Mouse (Mus musculus) lung, embryonic 16.5 days (tissue): ENCODE data around the gene Aqp9. TPM values are rescaled to one million over a fixed set of nuclear protein-coding genes. Genes with fewer than 3 reads are reported as not detected.

Source experiments
- ATAC-seq: fragments of 200-750 bp; cut with Nextera tagmentation; 2 replicates; pipeline ENCODE4 v1.8.0; 2017; ENCODE audit warnings: low read depth, mild to moderate bottlenecking, moderate library complexity
- H3K27ac ChIP-seq: fragments of 300-500 bp; sonication (generic); 2 replicates; pipeline ENCODE4 v1.5.1; 2014; ENCODE audit warnings: mild to moderate bottlenecking, control low read depth, low read length
- H3K27me3 ChIP-seq: fragments of 300-500 bp; sonication (generic); 2 replicates; pipeline ENCODE4 v1.6.1; 2014; ENCODE audit warnings: low read depth, low read length, mixed read lengths; ENCODE audit not compliant: control insufficient read depth, insufficient read depth
- H3K36me3 ChIP-seq: fragments of 300-500 bp; sonication (generic); 2 replicates; pipeline ENCODE4 v1.6.1; 2014; ENCODE audit warnings: low read length; ENCODE audit not compliant: control insufficient read depth, insufficient read depth
- H3K4me1 ChIP-seq: fragments of 300-500 bp; sonication (generic); replicated peaks from 2 replicates; pipeline ENCODE4 v1.6.1; 2014; ENCODE audit warnings: low read length, mixed read lengths; ENCODE audit not compliant: control insufficient read depth, insufficient read depth
- H3K4me2 ChIP-seq: fragments of 300-500 bp; sonication (generic); 2 replicates; pipeline ENCODE4 v1.6.1; 2014; ENCODE audit warnings: low read depth, low read length, control low read depth
- H3K4me3 ChIP-seq: fragments of 300-500 bp; sonication (generic); 2 replicates; pipeline ENCODE4 v1.5.1; 2014; ENCODE audit warnings: mild to moderate bottlenecking, low read length, control low read depth
- H3K9ac ChIP-seq: fragments of 300-500 bp; sonication (generic); 2 replicates; pipeline ENCODE4 v1.6.1; 2014; ENCODE audit warnings: low read length, control low read depth
- H3K9me3 ChIP-seq: fragments of 300-500 bp; sonication (generic); 2 replicates; pipeline ENCODE4 v1.6.1; 2016; ENCODE audit warnings: low read length; ENCODE audit not compliant: control insufficient read depth
- WGBS: fragments of 180-500 bp; shearing (Covaris S2); extraction: QIAGEN DNeasy Blood & Tissue Kit; methylation state at CpG from one replicate; pipeline ENCODE4 v1.1.7; 2014; 5-methylcytosine and 5-hydroxymethylcytosine counted together
- polyA plus RNA-seq: library from polyadenylated mRNA; unstranded; fragments of >200 nt; fragmentation: Nextera tagmentation; extraction: Ambion mirVana; gene quantifications from 2 replicates; pipeline ENCODE4 v1.2.1, GENCODE M21; 2015

Gene Aqp9
- polyA plus RNA-seq, 1 experiment from 2014 or later: 0.64 TPM

DNA sequence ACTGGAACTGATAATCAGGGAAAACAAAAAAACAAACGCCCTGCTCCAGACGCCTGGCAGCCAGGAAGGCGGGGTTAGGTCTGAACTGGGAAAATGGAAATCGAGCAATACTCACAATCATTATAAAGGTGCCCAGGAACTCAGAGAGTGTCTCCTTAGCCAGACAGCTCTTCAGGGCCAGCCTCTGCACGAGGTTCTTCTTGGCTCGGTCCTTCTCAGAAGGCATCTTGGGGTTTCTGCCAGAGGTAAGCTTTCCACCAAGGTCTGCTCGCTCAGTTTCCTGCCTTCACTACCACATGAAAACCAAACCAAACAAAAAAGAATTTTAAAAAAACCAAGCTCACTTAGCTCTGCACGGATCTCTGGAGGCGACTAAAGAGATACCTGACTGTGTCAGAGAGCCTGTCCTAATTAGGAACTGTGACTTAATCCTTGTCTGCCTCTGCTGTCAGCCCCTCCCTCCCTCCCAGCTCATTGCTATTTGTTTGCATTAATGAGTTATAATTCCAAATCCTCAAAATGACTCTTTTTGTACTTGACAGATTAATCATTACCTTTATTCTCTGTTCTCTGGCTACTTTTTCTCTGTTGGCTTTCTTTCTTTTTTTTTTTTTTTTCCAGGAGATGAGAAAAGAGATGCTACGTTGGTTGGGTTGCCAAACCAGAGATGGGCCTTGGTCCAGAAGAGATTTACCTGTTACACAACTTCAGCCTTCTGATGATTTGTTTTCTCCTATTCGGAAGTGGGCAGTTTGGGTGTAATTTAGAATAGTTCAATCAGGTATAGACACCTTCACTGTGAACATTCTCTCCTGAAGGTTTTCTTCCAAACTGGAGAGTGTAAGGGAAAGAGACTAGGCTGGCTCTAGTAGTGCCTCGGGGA lies 5.4 kb downstream of the Aqp9 start:
- Histone ChIP-seq H3K36me3 (no peaks in the 10 kb centered on the region), H3K4me2 (no peak overlapping the region), H3K4me1 (peaks cover 6% of the 10 kb centered on the region; the same call in 1 of the 2 replicates), H3K27ac (no peak overlapping the region), H3K27me3 (no peaks in the 10 kb centered on the region), H3K4me3 (no peak overlapping the region), H3K9me3 (no peaks in the 10 kb centered on the region), H3K9ac (no peak overlapping the region)
- 58% methylated on average over 12 of the region's 12 CpGs for WGBS
- ATAC-seq: no peak

DNA sequence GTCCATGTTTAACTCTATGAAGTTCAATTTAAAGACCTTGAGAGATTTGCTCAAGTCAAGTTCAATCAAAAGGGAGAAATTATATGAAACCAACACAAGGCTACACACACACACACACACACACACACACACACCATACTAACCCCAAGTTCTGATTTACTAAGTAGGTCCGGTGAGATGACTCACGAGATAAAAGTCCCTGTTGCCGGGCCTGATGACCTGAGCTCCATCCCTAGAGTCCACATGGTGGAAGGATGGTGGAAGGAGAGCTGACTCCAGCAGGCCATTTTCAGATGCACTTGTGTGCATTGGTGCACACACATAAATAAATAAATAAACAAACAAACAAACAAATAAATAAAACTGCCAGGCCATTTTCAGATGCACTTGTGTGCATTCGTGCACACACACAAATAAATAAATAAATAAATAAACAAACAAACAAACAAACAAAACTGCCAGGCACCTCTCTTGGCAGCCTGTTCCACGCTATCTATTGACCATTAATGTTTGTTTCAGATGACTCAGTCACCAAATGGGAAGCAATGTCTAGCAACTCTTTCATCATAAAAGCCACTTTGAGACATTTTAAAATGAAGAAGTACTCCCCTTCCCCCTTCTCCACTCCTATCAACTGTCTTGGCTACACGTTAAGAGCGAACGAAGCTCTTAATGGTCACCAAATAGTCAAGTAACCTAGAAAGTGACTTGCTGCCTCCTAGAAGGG lies 6.2 kb downstream of the Aqp9 start:
- Histone ChIP-seq H3K4me1 (peaks cover 1% of the 10 kb centered on the region; the same call in 1 of the 2 replicates), H3K4me2 (no peak overlapping the region)
- 75% methylated on average over 8 of the region's 8 CpGs for WGBS

DNA sequence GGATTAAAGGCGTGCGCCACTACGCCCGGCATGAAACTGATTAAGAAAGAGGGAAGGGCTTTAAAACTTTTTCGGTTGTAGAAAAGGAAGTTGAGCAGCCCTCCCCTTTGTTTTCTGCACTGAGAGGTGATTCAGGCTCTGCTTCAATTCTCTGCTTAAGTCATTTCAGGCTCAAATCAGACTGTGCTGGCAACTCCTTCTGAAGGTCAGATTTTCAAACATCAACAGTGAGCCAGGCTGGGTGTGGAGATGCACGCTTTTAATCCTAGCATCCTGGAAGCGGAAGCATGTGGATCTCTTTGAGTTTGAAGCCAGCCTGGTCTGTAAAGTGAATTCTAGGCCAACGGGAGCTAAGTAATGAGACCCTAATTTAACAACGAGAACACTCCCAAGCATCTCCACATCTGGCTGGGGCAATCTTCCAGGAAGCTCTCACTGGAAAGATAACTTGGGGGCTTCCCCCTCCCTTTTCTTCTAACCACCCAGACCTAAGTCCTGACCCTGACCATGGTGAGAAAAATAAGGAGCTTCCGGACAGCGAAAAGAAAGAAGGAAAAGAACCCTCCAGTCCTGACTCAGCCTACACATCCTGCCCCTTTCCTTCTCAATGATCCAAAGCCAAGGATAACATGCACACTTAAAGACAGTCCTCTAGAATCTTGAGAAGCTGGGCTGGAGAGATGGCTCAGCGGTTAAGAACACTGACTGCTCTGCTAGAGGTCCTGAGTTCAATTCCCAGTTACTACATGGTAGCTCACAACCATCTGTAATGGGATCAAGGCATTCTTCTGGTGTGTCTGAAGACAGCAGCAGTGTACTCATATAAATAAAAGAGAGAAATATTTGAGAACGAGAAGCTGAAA lies 7.4 kb downstream of the Aqp9 start:
- no peak overlapping the region for H3K4me2 ChIP-seq
- no peaks in the 10 kb centered on the region for H3K27me3 ChIP-seq
- H3K9me3 ChIP-seq: no peaks in the 10 kb centered on the region
- 79% methylated on average over 13 of the region's 13 CpGs for WGBS
- H3K36me3 ChIP-seq: no peaks in the 10 kb centered on the region
- no peak overlapping the region for H3K4me3 ChIP-seq
- no peak for ATAC-seq
- H3K27ac ChIP-seq: no peak overlapping the region
- no peaks in the 10 kb centered on the region for H3K4me1 ChIP-seq
- H3K9ac ChIP-seq: no peak overlapping the region

More for the DNA sequence above, 6.2 kb downstream of the Aqp9 start:
- H3K9me3 ChIP-seq: no peaks in the 10 kb centered on the region
- no peak overlapping the region for H3K4me3 ChIP-seq
- H3K27ac ChIP-seq: no peak overlapping the region
- no peak for ATAC-seq
- no peak overlapping the region for H3K9ac ChIP-seq
- H3K36me3 ChIP-seq: no peaks in the 10 kb centered on the region
- no peaks in the 10 kb centered on the region for H3K27me3 ChIP-seq

DNA sequence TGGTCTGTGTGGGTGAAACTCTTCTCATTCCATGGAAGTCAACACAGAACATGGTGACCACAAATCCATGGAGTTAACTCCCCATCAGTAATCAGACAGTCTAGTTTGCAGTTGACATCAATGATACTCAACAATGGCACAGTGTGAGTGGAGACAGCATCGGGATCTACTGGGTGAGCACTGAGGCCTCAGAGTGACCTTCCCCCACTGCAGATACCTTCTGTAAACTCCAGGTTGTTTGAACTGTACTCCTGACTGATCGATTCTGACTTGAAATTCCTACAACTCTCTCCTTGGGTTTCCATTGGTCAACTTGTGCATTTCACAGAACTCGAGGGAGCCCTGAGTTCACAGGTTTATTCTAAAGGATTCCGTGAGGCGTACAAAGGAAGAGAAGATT lies 8.8 kb downstream of the Aqp9 start:
- H3K9me3 ChIP-seq: no peaks in the 10 kb centered on the region
- no peaks in the 10 kb centered on the region for H3K4me1 ChIP-seq
- H3K27ac ChIP-seq: no peak overlapping the region
- WGBS: 69% methylated on average over 5 of the region's 5 CpGs
- no peak overlapping the region for H3K4me3 ChIP-seq
- ATAC-seq: no peak
- no peaks in the 10 kb centered on the region for H3K27me3 ChIP-seq
- H3K36me3 ChIP-seq: no peaks in the 10 kb centered on the region
- H3K4me2 ChIP-seq: no peak overlapping the region
- no peak overlapping the region for H3K9ac ChIP-seq

DNA sequence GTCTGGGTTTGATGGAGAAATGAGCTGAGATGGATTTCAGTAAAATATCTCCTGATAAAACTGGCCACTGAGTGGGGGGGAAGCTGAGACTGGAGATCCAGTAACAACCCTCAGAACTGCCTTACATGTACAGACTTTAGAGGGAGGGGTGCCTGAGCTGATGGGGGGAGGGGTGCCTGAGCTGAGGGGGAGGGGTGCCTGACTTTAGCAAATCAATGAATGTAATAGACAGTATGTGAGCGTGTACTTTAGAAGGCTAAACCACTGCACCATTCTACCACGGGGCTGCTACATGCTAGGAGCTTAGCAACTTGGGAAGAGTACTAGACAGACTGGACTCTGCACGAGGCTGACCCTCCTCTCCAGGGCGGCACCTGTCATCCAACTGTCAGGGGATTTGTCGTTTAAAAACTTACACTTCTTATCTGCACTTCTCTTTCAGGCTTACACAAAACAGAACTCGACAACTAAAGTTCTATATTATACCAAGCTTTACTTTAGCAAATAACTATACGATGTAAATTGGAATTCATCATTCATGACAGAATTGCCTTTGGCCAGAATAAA lies 9.3 kb downstream of the Aqp9 start:
- Histone ChIP-seq H3K4me1 (no peaks in the 10 kb centered on the region), H3K36me3 (no peaks in the 10 kb centered on the region), H3K4me3 (no peak overlapping the region), H3K9ac (no peak overlapping the region), H3K27ac (no peak overlapping the region), H3K27me3 (no peaks in the 10 kb centered on the region), H3K9me3 (no peaks in the 10 kb centered on the region), H3K4me2 (no peak overlapping the region)
- whole genome bisulfite sequencing: 55% methylated on average over 7 of the region's 7 CpGs
- no peak for ATAC-seq

DNA sequence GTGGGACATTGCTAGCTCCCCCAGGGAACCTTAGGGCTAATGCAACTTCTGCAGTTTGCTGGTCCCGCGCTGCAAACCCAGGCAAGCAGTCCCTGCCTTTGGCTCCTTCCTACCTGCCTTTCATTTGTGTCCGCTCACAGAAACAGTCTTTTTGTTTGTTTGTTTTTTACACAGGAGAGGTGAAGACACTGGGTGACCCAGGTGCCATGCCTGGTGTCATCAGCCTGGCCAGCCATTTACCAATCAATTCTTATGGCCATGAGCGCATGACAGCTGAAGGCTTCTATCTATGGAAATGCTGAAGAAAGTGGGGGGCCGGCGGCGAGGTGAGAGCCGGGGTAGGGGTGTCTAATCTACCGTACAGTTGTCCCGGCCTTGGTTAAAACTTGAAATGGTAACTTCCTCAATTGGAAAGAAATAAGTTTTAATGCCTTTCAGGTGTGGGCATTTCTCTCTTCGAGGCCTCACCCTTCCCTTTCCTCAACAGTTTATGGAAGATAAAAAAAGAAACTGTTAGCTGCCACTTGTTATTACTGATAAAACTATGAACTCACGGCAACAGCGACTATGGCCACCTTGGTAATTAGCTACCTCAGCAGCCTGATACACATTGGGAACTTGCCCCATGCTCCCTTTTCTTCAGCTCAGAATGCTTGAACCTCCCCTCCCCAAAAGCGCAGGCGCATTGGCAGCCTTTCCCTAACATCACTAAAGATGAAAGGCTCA lies 10.4 kb downstream of the Aqp9 start:
- Histone ChIP-seq H3K9ac (no peak overlapping the region), H3K9me3 (no peaks in the 10 kb centered on the region), H3K27me3 (no peaks in the 10 kb centered on the region), H3K4me3 (no peak overlapping the region), H3K27ac (no peak overlapping the region), H3K4me1 (no peaks in the 10 kb centered on the region), H3K4me2 (no peak overlapping the region), H3K36me3 (no peaks in the 10 kb centered on the region)
- 89% methylated on average over 15 of the region's 15 CpGs for WGBS
- no peak for ATAC-seq

DNA sequence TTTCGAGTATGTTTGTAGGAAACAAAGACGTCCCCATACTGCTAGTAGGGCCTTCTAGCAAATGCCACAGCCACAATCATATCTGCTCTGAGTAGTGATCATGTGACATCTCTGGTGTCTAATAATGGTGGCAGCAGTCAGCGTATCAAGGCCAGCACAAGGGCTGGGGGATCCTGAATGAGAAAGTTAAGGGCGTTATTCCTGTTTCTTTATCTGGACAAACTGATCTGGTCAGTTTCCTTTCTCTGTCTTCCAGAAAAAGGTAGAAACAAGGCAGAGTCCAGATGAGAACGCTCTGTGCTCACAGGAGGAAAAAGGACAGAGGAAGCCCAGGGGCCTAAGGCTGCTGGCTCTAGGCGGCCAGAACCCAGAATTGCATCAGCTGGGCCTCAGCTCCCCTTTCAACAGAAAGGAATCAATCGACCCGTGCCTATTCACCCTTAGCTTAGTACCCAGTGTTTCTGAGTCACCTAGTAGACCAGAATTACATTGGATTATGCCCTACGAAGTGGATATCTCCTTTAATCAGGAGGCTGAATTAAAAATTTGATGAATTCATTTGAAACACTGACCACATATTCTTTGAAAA lies 11.9 kb downstream of the Aqp9 start:
- Histone ChIP-seq H3K4me2 (no peak overlapping the region), H3K4me3 (no peak overlapping the region), H3K27ac (no peak overlapping the region), H3K27me3 (no peaks in the 10 kb centered on the region), H3K9ac (no peak overlapping the region), H3K36me3 (no peaks in the 10 kb centered on the region), H3K9me3 (no peaks in the 10 kb centered on the region), H3K4me1 (no peaks in the 10 kb centered on the region)
- WGBS: 84% methylated on average over 9 of the region's 9 CpGs
- ATAC-seq: no peak

DNA sequence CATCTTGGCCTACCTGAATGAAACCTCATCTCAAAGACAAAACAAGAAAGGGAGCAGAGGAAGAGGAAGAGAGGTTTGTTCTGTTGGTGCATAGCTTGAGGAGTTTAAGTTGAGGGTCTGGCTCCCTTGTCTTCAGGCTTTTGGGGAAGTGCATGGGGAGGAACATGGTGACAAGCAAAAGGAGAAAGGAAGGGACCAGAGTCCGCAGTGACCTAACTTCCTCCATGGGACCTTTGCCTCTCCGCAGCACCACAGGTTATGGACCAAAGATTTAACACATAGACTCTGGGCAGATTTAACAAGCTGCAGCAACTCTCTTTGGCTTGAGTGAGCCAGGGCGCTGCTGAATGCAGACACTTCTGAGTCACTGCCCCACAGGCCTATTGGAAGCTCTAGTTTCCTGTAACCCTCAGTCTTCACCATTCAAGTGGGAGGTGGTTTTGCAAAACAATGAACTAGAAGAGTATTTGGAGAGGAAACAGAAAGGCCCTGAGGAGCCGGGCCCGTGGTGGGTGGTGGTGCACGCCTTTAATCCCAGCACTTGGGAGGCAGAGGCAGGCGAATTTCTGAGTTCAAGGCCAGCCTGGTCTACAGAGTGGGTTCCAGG lies 13.0 kb downstream of the Aqp9 start:
- Histone ChIP-seq H3K4me3 (no peak overlapping the region), H3K4me2 (no peak overlapping the region), H3K36me3 (no peaks in the 10 kb centered on the region), H3K9ac (no peak overlapping the region), H3K4me1 (no peaks in the 10 kb centered on the region), H3K27ac (no peak overlapping the region), H3K9me3 (no peaks in the 10 kb centered on the region), H3K27me3 (no peaks in the 10 kb centered on the region)
- no peak for ATAC-seq
- 76% methylated on average over 7 of the region's 7 CpGs for WGBS
